Mouse (Mus musculus) heart, embryonic 13.5 days (tissue): ENCODE results near the gene Mef2a. TPM values are rescaled to one million over a fixed set of nuclear protein-coding genes. Genes with fewer than 3 reads are reported as not detected.

ENCODE experiments used
- ATAC-seq: fragments of 200-750 bp; cut with Nextera tagmentation; 2 replicates; pipeline ENCODE4 v1.8.0; 2017; ENCODE audit warnings: moderate TSS enrichment; ENCODE audit not compliant: insufficient number of reproducible peaks, low FRiP score, low TSS enrichment; ENCODE audit errors: extremely low read depth
- H3K27ac ChIP-seq: fragments of 300-500 bp; sonication (generic); replicated peaks from 2 replicates; pipeline ENCODE4 v1.5.1; 2015; ENCODE audit warnings: moderate library complexity, mild to moderate bottlenecking, inconsistent platforms
- H3K27me3 ChIP-seq: fragments of 300-500 bp; sonication (generic); replicated peaks from 2 replicates; pipeline ENCODE4 v1.6.1; 2015; ENCODE audit warnings: mild to moderate bottlenecking, inconsistent platforms
- H3K36me3 ChIP-seq: fragments of 300-500 bp; sonication (generic); 2 replicates; pipeline ENCODE4 v1.6.1; 2015; ENCODE audit warnings: mild to moderate bottlenecking, inconsistent platforms
- H3K4me1 ChIP-seq: fragments of 300-500 bp; sonication (generic); 2 replicates; pipeline ENCODE4 v1.6.1; 2015; ENCODE audit warnings: inconsistent platforms
- H3K4me2 ChIP-seq: fragments of 300-500 bp; sonication (generic); 2 replicates; pipeline ENCODE4 v1.6.1; 2015; ENCODE audit warnings: inconsistent platforms, mild to moderate bottlenecking, moderate library complexity
- H3K4me3 ChIP-seq: fragments of 300-500 bp; sonication (generic); 2 replicates; pipeline ENCODE4 v1.5.1; 2015; ENCODE audit warnings: moderate library complexity, mild to moderate bottlenecking, inconsistent platforms
- H3K9ac ChIP-seq: fragments of 300-500 bp; sonication (generic); 2 replicates; pipeline ENCODE4 v1.6.1; 2015; ENCODE audit warnings: inconsistent platforms, mild to moderate bottlenecking, moderate library complexity
- H3K9me3 ChIP-seq: fragments of 300-500 bp; sonication (generic); 2 replicates; pipeline ENCODE4 v1.6.1; 2016; ENCODE audit warnings: inconsistent platforms
- WGBS: fragments of 180-500 bp; shearing (Covaris S2); methylation state at CpG from one replicate; pipeline ENCODE4 v1.1.7; 2015; ENCODE audit warnings: mixed read lengths; 5-methylcytosine and 5-hydroxymethylcytosine counted together
- polyA plus RNA-seq: library from polyadenylated mRNA; unstranded; fragments of >200 nt; fragmentation: Nextera tagmentation; extraction: Ambion mirVana; gene quantifications from 2 replicates; pipeline ENCODE4 v1.2.1, GENCODE M21; 2015

The Mef2a gene
- polyA plus RNA-seq, 1 experiment from 2014 or later = 73.7 TPM

- Histone ChIP-seq H3K4me3 (no peak overlapping the region), H3K4me1 (peaks cover 54% of the 10 kb centered on the region), H3K27me3 (no peaks in the 10 kb centered on the region), H3K4me2 (no peak overlapping the region), H3K9me3 (no peaks in the 10 kb centered on the region), H3K27ac (peak overlapping the region; percentile 32; the same call in 1 of the 2 replicates), H3K9ac (no peak overlapping the region), H3K36me3 (peaks cover 46% of the 10 kb centered on the region)
- WGBS = 46% methylated on average over 2 of the region's 2 CpGs
- ATAC-seq = no peak
Observed at GRCm38 (mm10) chr7:67243121-67243893, 129.4 kb downstream of the Mef2a start.

GRCm38 (mm10) chr7:67241969-67242368 lies 130.7 kb downstream of the Mef2a start:
- ATAC-seq = no peak
- no peak overlapping the region for H3K27ac ChIP-seq
- WGBS = 62% methylated on average over 3 of the region's 3 CpGs

GRCm38 (mm10) chr7:67237752-67238151 lies 134.9 kb downstream of the Mef2a start:
- Histone ChIP-seq H3K36me3 (peaks cover 66% of the 10 kb centered on the region), H3K27ac (no peak overlapping the region)

More at GRCm38 (mm10) chr7:67241969-67242368, 130.7 kb downstream of the Mef2a start:
- H3K27me3 ChIP-seq = no peaks in the 10 kb centered on the region
- peaks cover 44% of the 10 kb centered on the region for H3K36me3 ChIP-seq
- no peak overlapping the region for H3K4me3 ChIP-seq
- H3K9me3 ChIP-seq = no peaks in the 10 kb centered on the region
- no peak overlapping the region for H3K9ac ChIP-seq
- peaks cover 55% of the 10 kb centered on the region for H3K4me1 ChIP-seq
- no peak overlapping the region for H3K4me2 ChIP-seq

GRCm38 (mm10) chr7:67236351-67236750 lies 136.3 kb downstream of the Mef2a start:
- ATAC-seq = no peak
- no peak overlapping the region for H3K27ac ChIP-seq
- peaks cover 45% of the 10 kb centered on the region for H3K4me1 ChIP-seq
- no peak overlapping the region for H3K9ac ChIP-seq
- no peak overlapping the region for H3K4me2 ChIP-seq
- H3K9me3 ChIP-seq = no peaks in the 10 kb centered on the region
- WGBS = 79% methylated on average over 2 of the region's 2 CpGs
- no peaks in the 10 kb centered on the region for H3K27me3 ChIP-seq
- peaks cover 76% of the 10 kb centered on the region for H3K36me3 ChIP-seq
- H3K4me3 ChIP-seq = no peak overlapping the region

More at GRCm38 (mm10) chr7:67237752-67238151, 134.9 kb downstream of the Mef2a start:
- Histone ChIP-seq H3K4me1 (peaks cover 41% of the 10 kb centered on the region), H3K4me3 (no peak overlapping the region), H3K9ac (no peak overlapping the region), H3K4me2 (no peak overlapping the region), H3K9me3 (no peaks in the 10 kb centered on the region), H3K27me3 (no peaks in the 10 kb centered on the region)
- WGBS = 84% methylated on average over 2 of the region's 2 CpGs
- ATAC-seq = no peak

- Histone ChIP-seq H3K27ac (peak overlapping the region; percentile 25; the same call in 1 of the 2 replicates), H3K36me3 (peaks cover 72% of the 10 kb centered on the region), H3K27me3 (no peaks in the 10 kb centered on the region), H3K4me2 (no peak overlapping the region), H3K4me3 (no peak overlapping the region), H3K9me3 (no peaks in the 10 kb centered on the region), H3K9ac (no peak overlapping the region), H3K4me1 (peaks cover 51% of the 10 kb centered on the region)
- 48% methylated on average over 8 of the region's 8 CpGs for WGBS
- no peak for ATAC-seq
Observed at GRCm38 (mm10) chr7:67234797-67235196, 137.9 kb downstream of the Mef2a start.

- Histone ChIP-seq H3K4me2 (no peak overlapping the region), H3K4me1 (peaks cover 60% of the 10 kb centered on the region), H3K27me3 (no peaks in the 10 kb centered on the region), H3K9me3 (no peaks in the 10 kb centered on the region), H3K9ac (0 out of 2 replicates have a peak overlapping the region, but pooled peaks have one; percentile 10), H3K27ac (peak overlapping the region; percentile 55), H3K4me3 (no peak overlapping the region), H3K36me3 (peaks cover 52% of the 10 kb centered on the region)
- ATAC-seq = no peak
- 88% methylated on average over 14 of the region's 14 CpGs for WGBS
Observed at GRCm38 (mm10) chr7:67232504-67232903, 140.2 kb downstream of the Mef2a start.

GRCm38 (mm10) chr7:67230640-67231140 lies 142.0 kb downstream of the Mef2a start:
- Histone ChIP-seq H3K9ac (peak overlapping the region; percentile 72), H3K36me3 (peaks cover 52% of the 10 kb centered on the region), H3K4me1 (peaks cover 66% of the 10 kb centered on the region), H3K4me3 (no peak overlapping the region), H3K4me2 (peak overlapping the region; percentile 43), H3K27me3 (no peaks in the 10 kb centered on the region), H3K27ac (peak overlapping the region; percentile 95), H3K9me3 (no peaks in the 10 kb centered on the region)
- 28% methylated on average over 3 of the region's 3 CpGs for WGBS
- no peak for ATAC-seq

- Histone ChIP-seq H3K27me3 (no peaks in the 10 kb centered on the region), H3K9me3 (no peaks in the 10 kb centered on the region), H3K27ac (peak overlapping the region; percentile 95), H3K9ac (0 out of 2 replicates have a peak overlapping the region, but pooled peaks have one; percentile 72), H3K4me2 (peak overlapping the region; percentile 43), H3K4me1 (peaks cover 62% of the 10 kb centered on the region), H3K4me3 (no peak overlapping the region), H3K36me3 (peaks cover 52% of the 10 kb centered on the region)
- WGBS = 31% methylated on average over 3 of the region's 3 CpGs
- ATAC-seq = peak; percentile 45; the same call in 1 of the 2 replicates
Observed at GRCm38 (mm10) chr7:67230221-67230620, 142.4 kb downstream of the Mef2a start.

GRCm38 (mm10) chr7:67229701-67230100 lies 143.0 kb downstream of the Mef2a start:
- Histone ChIP-seq H3K4me3 (no peak overlapping the region), H3K27me3 (no peaks in the 10 kb centered on the region), H3K4me2 (no peak overlapping the region), H3K27ac (peak overlapping the region; percentile 95), H3K9ac (0 out of 2 replicates have a peak overlapping the region, but pooled peaks have one; percentile 15), H3K4me1 (peaks cover 57% of the 10 kb centered on the region), H3K36me3 (peaks cover 52% of the 10 kb centered on the region), H3K9me3 (no peaks in the 10 kb centered on the region)
- WGBS = 79% methylated on average over 3 of the region's 3 CpGs
- no peak for ATAC-seq

- Histone ChIP-seq H3K4me1 (peaks cover 56% of the 10 kb centered on the region), H3K27me3 (no peaks in the 10 kb centered on the region), H3K4me3 (no peak overlapping the region), H3K9me3 (no peaks in the 10 kb centered on the region), H3K9ac (0 out of 2 replicates have a peak overlapping the region, but pooled peaks have one; percentile 15), H3K4me2 (no peak overlapping the region), H3K36me3 (peaks cover 51% of the 10 kb centered on the region), H3K27ac (peak overlapping the region; percentile 95)
- 72% methylated on average over 5 of the region's 5 CpGs for WGBS
- no peak for ATAC-seq
Observed at GRCm38 (mm10) chr7:67228891-67229602, 143.6 kb downstream of the Mef2a start.

- Histone ChIP-seq H3K4me1 (peaks cover 63% of the 10 kb centered on the region), H3K36me3 (peaks cover 50% of the 10 kb centered on the region), H3K4me2 (no peak overlapping the region), H3K9ac (no peak overlapping the region), H3K4me3 (no peak overlapping the region), H3K27ac (0 out of 2 replicates have a peak overlapping the region, but pooled peaks have one; percentile 95), H3K9me3 (no peaks in the 10 kb centered on the region), H3K27me3 (no peaks in the 10 kb centered on the region)
- 70% methylated on average over 3 of the region's 3 CpGs for WGBS
- no peak for ATAC-seq
Observed at GRCm38 (mm10) chr7:67228390-67228789, 144.3 kb downstream of the Mef2a start.
